Mouse (Mus musculus) lung, postnatal 36 days (tissue): ENCODE results near the gene St6gal2.

Experiments used
- DNase-seq: peaks from one replicate; pipeline ENCODE4 v3.0.0; 2022; ENCODE audit warnings: mixed read lengths

Gene St6gal2

GRCm38 (mm10) chr17:55445250-55446184 is at the start of gene St6gal2:
TSS of gene St6gal2 (plus strand) at chr17:55445382.
- DNase-seq = no peak

- no peak for DNase-seq
Measured at GRCm38 (mm10) chr17:55406043-55406442, 39.1 kb upstream of the St6gal2 start.

- no peak for DNase-seq
Measured at GRCm38 (mm10) chr17:55416519-55416918, 28.7 kb upstream of the St6gal2 start.

GRCm38 (mm10) chr17:55446185-55446527 is 974 bp downstream of the St6gal2 start:
- DNase-seq = no peak

- DNase-seq = no peak
Measured at GRCm38 (mm10) chr17:55446698-55447097, 1.5 kb downstream of the St6gal2 start.

- no peak for DNase-seq
Measured at GRCm38 (mm10) chr17:55450943-55451342, 5.8 kb downstream of the St6gal2 start.

GRCm38 (mm10) chr17:55454487-55454886 is 9.3 kb downstream of the St6gal2 start:
- no peak for DNase-seq

GRCm38 (mm10) chr17:55460187-55460586 is 15.0 kb downstream of the St6gal2 start:
- DNase-seq = no peak

- DNase-seq = no peak
Measured at GRCm38 (mm10) chr17:55467579-55467978, 22.4 kb downstream of the St6gal2 start.

- DNase-seq = no peak
Measured at GRCm38 (mm10) chr17:55468963-55469362, 23.8 kb downstream of the St6gal2 start.

GRCm38 (mm10) chr17:55475974-55476373 is 30.8 kb downstream of the St6gal2 start:
- no peak for DNase-seq

GRCm38 (mm10) chr17:55477361-55477760 is 32.2 kb downstream of the St6gal2 start:
- no peak for DNase-seq

GRCm38 (mm10) chr17:55479367-55479766 is 34.2 kb downstream of the St6gal2 start:
- no peak for DNase-seq

GRCm38 (mm10) chr17:55484108-55484870 is 39.1 kb downstream of the St6gal2 start:
- no peak for DNase-seq

GRCm38 (mm10) chr17:55531872-55532271 is 86.7 kb downstream of the St6gal2 start:
- no peak for DNase-seq

GRCm38 (mm10) chr17:55548476-55548875 is 103.3 kb downstream of the St6gal2 start:
- no peak for DNase-seq

GRCm38 (mm10) chr17:55561774-55562173 is 116.6 kb downstream of the St6gal2 start:
- no peak for DNase-seq
